Mouse (Mus musculus) cortical plate, adult 2 months (tissue): ENCODE data around the gene Stat2.

Experiments
- CTCF ChIP-seq: fragments of 200-500 bp; IDR thresholded peaks from 2 replicates; pipeline ENCODE4 v1.5.1; 2011; ENCODE audit warnings: mild to moderate bottlenecking, control low read depth, low read length; ENCODE audit not compliant: insufficient read depth; ENCODE audit errors: extremely low read depth
- POLR2A ChIP-seq: fragments of 200-500 bp; IDR thresholded peaks from 2 replicates; pipeline ENCODE4 v1.6.1; 2011; ENCODE audit warnings: mild to moderate bottlenecking, low read length, control low read depth; ENCODE audit not compliant: insufficient read depth; ENCODE audit errors: extremely low read depth

GRCm38 (mm10) chr10:128338948-128339347 is 68.6 kb downstream of the Stat2 start:
- TF ChIP-seq CTCF (no peak), POLR2A (no peak)
